Mouse (Mus musculus) G1E (cell line): ENCODE data around the gene Gpc1. TPM values are rescaled to one million over a fixed set of nuclear protein-coding genes. Genes with fewer than 3 reads are reported as not detected.

Experiments
- ATAC-seq: 2 replicates; pipeline ENCODE4 v1.8.0; 2016; ENCODE audit warnings: mild to moderate bottlenecking; ENCODE audit not compliant: insufficient number of reproducible peaks, poor library complexity, low FRiP score, severe bottlenecking; ENCODE audit errors: extremely low read depth
- DNase-seq: peaks from one replicate; pipeline ENCODE4 v3.0.0; 2012; ENCODE audit warnings: low spot score
- H3K27me3 ChIP-seq: 2 replicates; pipeline ENCODE4 v1.6.1; 2012; ENCODE audit warnings: mild to moderate bottlenecking, low read length, inconsistent platforms; ENCODE audit not compliant: insufficient read depth
- H3K36me3 ChIP-seq: replicated peaks from 2 replicates; pipeline ENCODE3; 2012; ENCODE audit warnings: mild to moderate bottlenecking, inconsistent platforms
- H3K4me1 ChIP-seq: 2 replicates; pipeline ENCODE4 v1.6.1; 2012; ENCODE audit warnings: low read depth, low read length, inconsistent platforms, mixed read lengths; ENCODE audit not compliant: insufficient read depth
- H3K4me3 ChIP-seq: 2 replicates; pipeline ENCODE4 v1.5.1; 2012; ENCODE audit warnings: low read depth, mild to moderate bottlenecking, inconsistent platforms, low read length, moderate library complexity, mixed read lengths
- H3K9me3 ChIP-seq: replicated peaks from 2 replicates; pipeline ENCODE4 v1.6.1; 2012; ENCODE audit warnings: inconsistent platforms
- CTCF ChIP-seq: IDR thresholded peaks from 2 replicates; pipeline ENCODE4 v1.5.1; 2012; ENCODE audit warnings: low read depth, low read length, inconsistent platforms, mixed read lengths
- GATA1 ChIP-seq: IDR thresholded peaks from 2 replicates; pipeline ENCODE4 v1.6.1; 2012; ENCODE audit warnings: borderline replicate concordance, low read length, inconsistent platforms, mixed read lengths
- GATA2 ChIP-seq: IDR thresholded peaks from 2 replicates; pipeline ENCODE4 v1.6.1; 2012; ENCODE audit warnings: low read depth, low read length, inconsistent platforms, borderline replicate concordance
- POLR2AphosphoS5 ChIP-seq: IDR thresholded peaks from 2 replicates; pipeline ENCODE4 v1.6.1; 2012; ENCODE audit warnings: low read depth, low read length, inconsistent platforms; ENCODE audit not compliant: insufficient replicate concordance
- TAL1 ChIP-seq: conservative IDR thresholded peaks from 2 replicates; pipeline ENCODE4 v1.6.1; 2012; ENCODE audit warnings: low read depth, low read length, inconsistent platforms, mixed read lengths
- polyA plus RNA-seq: library from polyadenylated mRNA; stranded (reverse); fragments of >175 nt; gene quantifications from 2 replicates; pipeline ENCODE4 v1.2.3, GENCODE M21; 2012
- total RNA-seq, 2 experiments: library from RNA; stranded (forward) in 1 of 2; stranded (reverse) in 1 of 2; fragments of 200-1000 nt in 1 of 2; fragments of >200 nt in 1 of 2; fragmentation: Nextera tagmentation in 1 of 2; gene quantifications; 2 replicates each; pipeline ENCODE4 v1.2.3; 2014 to 2017

The Gpc1 gene
- total and polyA plus RNA-seq, 3 experiments: 0.22 TPM; not detected in 2

- DNase-seq: no peak
- Histone ChIP-seq H3K4me1 (no peaks in the 10 kb centered on the region), H3K27me3 (peaks cover 7% of the 10 kb centered on the region; the same call in 1 of the 2 replicates), H3K4me3 (no peak overlapping the region), H3K36me3 (no peaks in the 10 kb centered on the region), H3K9me3 (no peaks in the 10 kb centered on the region)
- TF ChIP-seq TAL1: no peak
- TF ChIP-seq CTCF: no peak
- ATAC-seq: no peak
Measured at GRCm38 (mm10) chr1:92881982-92882381, 50.5 kb downstream of the Gpc1 start.

- H3K4me3 ChIP-seq: no peak overlapping the region
- no peaks in the 10 kb centered on the region for H3K36me3 ChIP-seq
- peaks cover 4% of the 10 kb centered on the region; the same call in 1 of the 2 replicates for H3K27me3 ChIP-seq
- no peaks in the 10 kb centered on the region for H3K9me3 ChIP-seq
- no peaks in the 10 kb centered on the region for H3K4me1 ChIP-seq
- no peak for DNase-seq
- no peak for ATAC-seq
- no peak for TF ChIP-seq TAL1
- no peak for TF ChIP-seq POLR2AphosphoS5
- no peak for TF ChIP-seq CTCF
- no peak for TF ChIP-seq GATA2
- no peak for TF ChIP-seq GATA1
Measured at GRCm38 (mm10) chr1:92888901-92889655, 57.6 kb downstream of the Gpc1 start.

DNA sequence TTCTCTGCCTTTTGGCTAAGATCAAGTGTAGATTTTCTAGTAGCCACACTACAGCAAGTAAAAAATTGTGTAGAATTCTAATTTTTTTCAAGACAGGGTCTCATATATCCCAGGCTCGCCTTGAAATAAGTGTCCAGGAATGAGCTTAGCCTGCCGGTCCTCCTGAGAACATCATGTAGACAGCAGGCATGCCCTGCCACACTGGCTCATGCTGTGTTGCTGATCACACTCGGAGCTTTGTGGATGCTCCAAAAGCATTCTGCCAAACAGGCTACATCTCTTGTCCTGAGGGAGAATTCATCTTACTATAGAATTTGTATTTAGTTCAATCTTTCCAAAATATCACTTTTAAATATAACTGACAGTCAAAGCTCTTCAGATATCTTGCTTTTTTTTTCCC is 61.3 kb downstream of the Gpc1 start:
- peaks cover 23% of the 10 kb centered on the region for H3K27me3 ChIP-seq

DNA sequence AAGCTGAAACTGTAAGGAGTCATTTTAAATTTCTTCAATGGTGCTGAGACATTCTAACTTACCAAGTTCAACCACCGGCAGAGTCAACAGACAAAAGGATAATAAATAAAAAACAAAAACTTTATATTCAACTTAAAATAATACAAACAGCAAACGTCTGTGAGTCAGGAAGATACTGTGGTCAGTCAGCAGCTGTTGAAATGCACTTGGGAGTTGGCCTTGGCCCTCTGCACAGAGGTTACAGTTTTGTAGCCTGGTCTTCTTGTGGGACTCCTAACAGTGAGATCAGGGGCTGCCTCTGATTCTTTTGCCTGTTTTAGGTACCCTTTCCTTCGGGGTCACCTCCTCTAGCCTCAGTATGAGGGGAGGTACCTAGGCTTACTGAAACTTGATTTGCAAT is 62.5 kb downstream of the Gpc1 start:
- Histone ChIP-seq H3K9me3 (no peaks in the 10 kb centered on the region), H3K4me1 (peaks cover 6% of the 10 kb centered on the region; the same call in 1 of the 2 replicates), H3K4me3 (no peak overlapping the region), H3K27me3 (peaks cover 27% of the 10 kb centered on the region), H3K36me3 (no peaks in the 10 kb centered on the region)
- ATAC-seq (no peak), DNase-seq (no peak)
- TF ChIP-seq GATA2 (no peak), TAL1 (no peak), CTCF (no peak), POLR2AphosphoS5 (no peak)

More for the DNA sequence above, 61.3 kb downstream of the Gpc1 start:
- no peak overlapping the region for H3K4me3 ChIP-seq
- H3K9me3 ChIP-seq: no peaks in the 10 kb centered on the region
- no peaks in the 10 kb centered on the region for H3K36me3 ChIP-seq
- DNase-seq (no peak), ATAC-seq (no peak)
- H3K4me1 ChIP-seq: peaks cover 6% of the 10 kb centered on the region; the same call in 1 of the 2 replicates
- TF ChIP-seq TAL1: no peak
- TF ChIP-seq CTCF: no peak
- no peak for TF ChIP-seq GATA2
- no peak for TF ChIP-seq POLR2AphosphoS5
- no peak for TF ChIP-seq GATA1

DNA sequence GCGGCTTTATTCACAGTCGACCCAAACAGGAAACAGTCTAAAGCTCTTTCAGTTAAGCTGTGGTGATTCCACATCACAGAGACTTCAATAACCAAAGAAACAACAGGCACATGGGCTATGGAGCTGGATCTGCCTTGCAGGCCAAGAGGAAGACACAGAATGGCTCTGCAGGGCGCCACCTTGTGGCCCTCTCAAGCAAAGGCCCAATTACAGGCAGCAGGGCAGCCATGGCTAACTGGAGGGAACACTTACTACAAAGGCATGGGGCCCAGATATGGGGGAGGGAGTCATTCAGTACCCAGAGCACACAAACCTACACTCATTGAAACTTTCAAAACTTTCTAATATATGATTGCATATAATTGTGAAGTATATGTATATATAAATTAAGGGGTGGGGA is 63.6 kb downstream of the Gpc1 start:
- ATAC-seq (peak; percentile 73), DNase-seq (peak; percentile 77)
- Histone ChIP-seq H3K4me1 (peaks cover 6% of the 10 kb centered on the region; the same call in 1 of the 2 replicates), H3K9me3 (no peaks in the 10 kb centered on the region), H3K27me3 (peaks cover 36% of the 10 kb centered on the region), H3K36me3 (no peaks in the 10 kb centered on the region), H3K4me3 (no peak overlapping the region)
- TF ChIP-seq POLR2AphosphoS5 (no peak), CTCF (peak; percentile 96)

DNA sequence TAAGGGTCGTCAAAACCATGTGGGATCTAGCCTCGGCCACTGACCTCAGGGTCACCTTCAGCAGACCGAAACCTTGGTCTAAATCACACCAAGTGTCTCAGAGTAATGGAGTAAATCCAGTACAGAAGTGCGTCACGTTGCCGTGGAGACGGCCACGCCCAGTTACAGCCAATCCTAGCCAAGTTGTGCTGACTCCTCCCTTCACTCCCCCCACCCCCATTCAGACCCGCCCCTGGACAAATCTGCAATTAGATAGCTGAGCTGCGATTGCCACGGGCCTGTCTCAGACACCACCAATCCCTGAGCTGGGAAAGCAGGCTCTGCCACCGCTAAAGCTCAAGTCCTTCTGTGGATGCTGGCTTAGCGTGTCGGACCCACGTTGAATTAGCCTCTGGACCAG is 71.3 kb downstream of the Gpc1 start, which contains the start of gene Ankmy1:
Gene Ankmy1, minus strand, starts transcription at position 121 of the 400 bp plus-strand sequence.
- peaks cover 24% of the 10 kb centered on the region for H3K4me1 ChIP-seq
- peaks cover 13% of the 10 kb centered on the region for H3K36me3 ChIP-seq
- no peak for ATAC-seq
- H3K9me3 ChIP-seq: no peaks in the 10 kb centered on the region
- H3K4me3 ChIP-seq: no peak within 1 kb of the TSS
- TF ChIP-seq GATA1 (no peak), POLR2AphosphoS5 (no peak), TAL1 (no peak), GATA2 (no peak), CTCF (no peak)
- peaks cover 41% of the 10 kb centered on the region for H3K27me3 ChIP-seq
- no peak for DNase-seq
